Mouse (Mus musculus) layer of hippocampus, adult 9-10 months (tissue): ENCODE results near the gene Atp1a4.
"Not testable (repeated sequence)": the region's sequence is repeated elsewhere in the genome, so short reads cannot be mapped to it uniquely, and the experiment has no call there.

Experiments used
- DNase-seq: peaks from one replicate; pipeline ENCODE4 v3.0.0; 2022; ENCODE audit warnings: low spot score

Gene Atp1a4

DNA sequence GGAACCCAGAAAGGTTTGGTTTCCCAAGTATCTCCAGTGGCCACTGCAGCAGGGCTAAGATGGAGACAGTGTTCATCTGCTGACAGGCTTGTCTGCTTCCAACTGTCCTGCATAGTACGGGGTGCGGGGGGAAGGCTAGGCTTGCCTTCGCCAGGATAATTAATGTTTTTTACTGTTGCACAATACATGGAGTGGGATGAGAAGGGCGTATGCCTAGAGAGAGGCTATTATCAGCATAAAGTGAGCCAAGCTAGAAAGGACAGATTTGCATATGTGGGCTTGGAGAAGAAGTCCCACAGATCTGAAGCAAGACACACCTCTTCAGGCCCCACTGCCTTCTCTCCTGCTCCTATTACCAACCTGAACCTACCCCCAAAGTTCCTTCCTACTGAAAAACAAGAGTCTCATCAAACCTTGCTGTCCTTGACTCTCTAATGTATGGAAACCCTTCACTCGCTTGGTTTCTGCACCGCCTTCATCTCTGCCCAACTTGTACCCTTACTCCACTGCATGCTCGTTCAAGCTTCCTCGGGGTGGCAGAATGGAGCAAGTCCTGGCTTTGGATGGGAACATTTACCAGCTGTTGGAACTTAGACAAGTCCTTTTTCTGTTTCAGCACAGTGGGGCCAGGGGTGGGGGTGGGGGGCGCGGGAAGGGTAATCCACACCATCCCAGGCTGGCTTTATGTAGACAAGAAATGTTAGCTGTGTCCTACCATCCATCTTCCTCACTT lies 23.5 kb upstream of the Atp1a4 start:
- no peak for DNase-seq

DNA sequence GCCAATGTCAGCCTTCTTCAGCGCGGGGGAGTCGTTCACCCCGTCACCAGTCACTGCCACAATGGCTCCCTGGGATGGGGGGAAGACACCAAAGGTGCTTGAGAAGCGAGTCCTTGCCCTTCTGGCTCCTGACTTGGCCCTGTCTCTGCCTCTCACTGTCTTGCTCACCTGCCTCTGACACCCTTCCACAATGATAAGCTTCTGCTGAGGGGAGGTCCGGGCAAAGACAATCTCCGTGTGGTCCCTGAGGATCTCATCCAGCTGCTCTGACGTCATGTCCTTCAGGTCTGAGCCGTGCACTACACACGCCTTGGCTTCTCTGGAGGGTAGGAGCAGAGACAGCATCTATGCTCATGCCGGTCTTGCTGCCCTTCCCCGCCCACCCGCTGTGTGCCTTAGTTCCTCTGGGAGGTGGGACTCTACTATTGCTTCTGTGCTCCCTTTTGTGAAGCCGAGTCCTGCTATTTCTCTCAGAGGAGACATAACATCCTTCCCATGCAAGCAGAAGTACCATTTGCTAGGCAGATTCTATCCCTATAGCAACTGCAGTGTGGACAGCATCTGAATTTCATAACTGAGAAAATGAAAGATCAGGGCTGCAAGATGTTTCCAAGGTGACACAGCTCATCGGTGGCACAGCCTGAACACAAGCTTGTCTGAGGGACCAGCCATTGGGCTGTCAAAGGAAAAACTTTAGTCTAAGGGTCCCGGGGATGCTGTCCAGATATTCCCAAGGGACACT lies 21.7 kb upstream of the Atp1a4 start:
- DNase-seq: no peak

DNA sequence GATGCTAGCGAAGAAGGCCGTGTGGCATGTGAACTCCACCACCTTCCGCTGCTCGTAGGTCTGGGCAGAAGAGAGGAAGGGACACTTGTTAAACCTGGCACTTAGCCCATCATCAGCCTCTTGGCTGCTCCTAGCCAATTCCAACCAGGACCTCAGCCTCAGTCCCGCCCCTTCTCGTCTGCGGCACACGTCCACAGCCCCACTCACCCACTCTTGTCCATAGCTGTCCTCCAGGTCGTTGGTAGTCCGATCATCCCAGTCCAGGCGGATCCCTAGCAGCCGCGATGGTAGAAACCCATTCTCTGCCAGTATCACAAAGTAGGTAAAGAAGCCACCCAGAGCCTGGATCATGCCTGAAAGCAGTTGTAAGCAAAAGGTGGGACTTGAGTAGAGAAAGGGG lies 20.1 kb upstream of the Atp1a4 start:
- DNase-seq: no peak

DNA sequence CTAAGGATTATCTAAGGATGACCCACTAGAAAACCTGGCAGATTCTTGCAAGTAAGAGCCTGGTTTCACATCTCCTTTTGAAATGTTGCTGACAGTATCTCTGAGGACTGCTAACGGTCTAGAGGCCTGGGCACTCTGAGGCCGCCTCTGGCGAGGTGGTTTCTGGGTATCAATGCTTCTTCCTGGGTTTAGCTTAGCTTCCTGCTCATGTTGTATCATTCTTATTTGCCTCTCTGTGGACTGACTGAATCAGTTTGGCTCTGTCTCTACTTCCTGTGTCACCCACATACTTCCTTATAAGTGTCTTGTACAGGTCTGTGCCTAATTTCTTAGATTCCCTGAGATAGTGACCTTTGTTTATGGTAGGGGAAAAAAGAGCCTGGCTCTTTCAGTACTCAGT lies 19.0 kb upstream of the Atp1a4 start:
- no peak for DNase-seq

DNA sequence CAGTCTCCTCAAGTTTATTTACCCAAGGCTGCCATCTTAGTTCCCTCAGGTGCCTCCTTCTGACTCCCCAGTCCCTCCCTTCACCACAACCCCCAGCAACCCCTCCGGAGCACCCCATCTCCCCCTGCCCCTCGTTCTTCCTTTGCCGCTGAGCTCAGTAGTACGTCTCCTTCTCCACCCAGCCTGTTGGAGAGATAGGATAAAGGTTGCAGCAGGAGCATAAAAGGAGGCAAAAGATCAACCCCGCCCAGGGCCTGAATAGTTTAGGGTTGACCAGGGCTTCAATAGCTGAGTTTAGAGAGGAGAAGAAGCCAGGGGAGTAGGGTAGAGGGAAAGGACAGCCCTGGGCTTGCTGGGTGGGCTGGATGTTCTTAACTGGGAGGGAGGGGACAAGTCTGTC lies 16.3 kb upstream of the Atp1a4 start:
- no peak for DNase-seq

DNA sequence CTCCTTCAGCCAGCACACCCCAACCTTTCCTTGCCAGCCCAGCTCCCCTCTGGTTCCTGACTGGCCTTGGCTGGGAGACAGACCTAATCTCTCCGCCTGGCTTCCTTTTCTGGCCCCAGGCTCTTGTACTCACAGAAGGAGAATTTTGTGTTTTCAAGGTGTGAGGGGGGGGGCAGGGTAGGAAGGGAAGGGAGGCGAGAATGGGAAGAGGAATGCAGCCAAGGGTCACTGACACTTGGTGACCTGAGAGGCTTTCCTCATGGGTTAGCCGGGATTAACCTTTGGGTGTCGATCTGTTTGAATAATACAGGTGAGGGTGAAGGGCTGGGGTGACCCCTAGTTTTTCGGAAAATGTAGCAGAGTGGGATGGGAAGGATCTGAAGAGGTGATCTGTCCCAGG lies 15.9 kb upstream of the Atp1a4 start:
- no peak for DNase-seq

DNA sequence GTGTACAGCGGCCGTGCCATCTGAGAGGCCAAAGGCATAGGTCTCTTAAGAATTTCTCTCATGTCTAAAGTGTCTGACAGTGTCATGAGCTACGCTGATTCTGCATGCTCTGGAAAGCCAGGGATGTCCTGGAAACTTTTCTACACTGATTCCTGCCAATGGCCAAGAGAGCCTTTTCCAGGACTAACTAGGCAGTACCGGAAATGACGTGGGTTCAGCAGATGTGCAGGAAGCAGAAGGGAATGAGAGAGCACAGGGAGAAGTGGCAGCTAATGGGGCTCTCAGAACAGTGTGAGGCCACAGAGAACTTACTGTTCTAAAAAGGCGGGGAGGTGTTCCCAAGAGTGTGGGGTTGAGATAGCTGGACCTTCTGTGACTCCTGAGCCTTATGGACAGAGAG lies 15.2 kb upstream of the Atp1a4 start:
- no peak for DNase-seq

DNA sequence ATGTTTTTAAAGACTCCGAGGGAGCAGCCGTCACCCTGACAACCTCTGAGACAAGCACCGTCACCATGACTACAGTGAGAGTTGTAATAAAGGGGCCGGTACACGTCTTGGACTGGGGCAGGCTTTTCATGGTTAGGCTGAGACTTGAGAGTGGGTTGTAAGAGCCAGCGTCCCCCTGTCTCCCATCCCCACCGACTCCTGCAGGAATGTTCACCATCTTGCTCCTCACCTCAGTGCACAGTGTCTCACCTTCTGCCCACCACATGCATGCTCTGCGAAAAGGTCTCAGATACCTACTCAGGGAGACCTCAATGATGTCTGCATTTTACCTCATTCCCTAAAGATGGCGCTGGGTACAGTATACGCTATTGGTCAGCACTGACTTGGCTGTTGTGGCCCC lies 13.6 kb upstream of the Atp1a4 start:
- DNase-seq: no peak

DNA sequence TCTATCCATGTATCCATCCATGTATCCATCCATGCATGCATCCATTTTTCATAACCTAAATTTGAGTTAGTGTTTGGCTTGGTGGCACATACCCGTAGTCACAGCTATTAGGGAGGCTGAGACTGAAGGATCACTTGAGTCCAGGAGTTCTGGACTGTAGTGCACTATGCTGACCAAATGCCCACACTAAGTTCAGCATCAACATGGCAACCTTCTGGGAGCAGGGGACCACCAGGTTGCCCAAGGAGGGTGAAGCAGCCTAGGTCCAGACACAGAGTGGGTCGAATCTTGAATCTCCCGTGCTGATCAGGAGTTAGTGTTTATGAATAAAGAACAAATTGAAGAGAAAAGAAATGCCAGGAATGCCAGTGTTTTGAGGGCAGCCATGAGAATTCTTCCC lies 13.0 kb upstream of the Atp1a4 start:
- DNase-seq: no peak

DNA sequence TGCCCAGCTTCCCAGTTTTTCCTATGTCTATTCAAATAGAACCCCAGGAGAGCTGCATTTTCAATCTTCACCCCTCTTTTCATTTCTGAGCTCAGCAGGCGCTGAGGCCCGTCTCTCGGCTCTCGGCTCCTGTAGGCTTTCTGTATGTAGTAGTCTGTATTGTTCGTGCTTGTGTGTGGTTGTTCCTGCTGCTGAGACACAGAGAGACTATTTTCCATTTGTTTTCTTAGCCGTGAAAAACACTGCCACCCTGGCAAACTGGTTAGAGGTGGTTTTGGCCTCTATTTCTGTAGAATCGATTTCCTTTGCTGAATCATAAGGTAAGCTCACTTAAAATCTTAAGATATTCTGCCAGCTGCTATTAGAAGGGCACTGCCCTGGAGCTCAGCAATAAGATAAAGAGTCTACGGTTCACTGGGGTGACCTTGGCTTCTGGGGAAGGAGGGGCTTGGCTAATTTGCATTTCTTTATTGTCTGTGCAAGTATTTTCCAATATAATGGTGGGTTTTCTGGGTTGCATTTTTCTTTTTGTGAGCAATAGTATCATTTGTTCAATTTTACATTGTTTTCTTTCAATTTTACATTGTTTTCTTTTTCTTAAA lies 3.4 kb upstream of the Atp1a4 start, which contains the start of gene Igsf8:
Gene Igsf8, plus strand, starts transcription at position 165 of the 602 bp plus-strand sequence.
- no peak for DNase-seq

DNA sequence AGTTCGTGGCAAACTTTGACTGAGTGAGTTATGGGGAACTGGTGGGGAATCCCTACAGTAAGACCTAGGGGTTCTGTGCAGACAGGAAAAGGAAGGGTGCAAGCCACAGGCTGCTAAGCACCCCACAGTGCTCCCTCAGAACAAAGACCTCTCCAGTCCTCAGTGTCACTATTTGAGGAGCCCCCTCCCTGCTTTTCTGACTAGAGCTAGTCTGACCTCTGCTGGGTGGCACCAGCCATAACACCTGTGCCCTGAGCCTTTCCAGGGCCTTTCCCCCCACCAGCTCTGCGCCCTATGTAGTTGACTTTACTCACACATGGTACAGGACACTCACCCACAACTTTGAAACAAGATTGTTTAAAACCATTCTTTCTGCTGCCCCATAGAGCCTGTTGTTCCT lies 10.5 kb downstream of the Atp1a4 start:
- no peak for DNase-seq

DNA sequence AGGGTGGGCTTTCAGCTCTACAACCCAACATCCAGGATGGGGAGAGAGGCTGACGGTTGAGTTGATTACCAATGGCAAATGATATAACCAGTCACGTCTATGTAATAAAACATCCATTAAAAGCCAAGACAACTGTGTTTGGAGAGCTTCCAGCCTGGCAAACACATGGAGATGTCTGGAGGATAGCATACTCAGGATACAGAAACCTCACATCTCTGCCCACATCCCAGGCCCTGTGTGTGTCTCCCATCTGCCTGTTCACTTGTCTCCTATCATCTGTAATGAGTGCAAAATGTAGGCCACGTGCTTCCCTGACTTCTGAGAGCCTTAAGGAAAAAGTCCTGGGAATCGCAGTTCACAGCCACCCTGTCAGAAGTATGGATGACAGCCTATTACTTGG lies 11.0 kb downstream of the Atp1a4 start:
- peak; percentile 27 for DNase-seq

DNA sequence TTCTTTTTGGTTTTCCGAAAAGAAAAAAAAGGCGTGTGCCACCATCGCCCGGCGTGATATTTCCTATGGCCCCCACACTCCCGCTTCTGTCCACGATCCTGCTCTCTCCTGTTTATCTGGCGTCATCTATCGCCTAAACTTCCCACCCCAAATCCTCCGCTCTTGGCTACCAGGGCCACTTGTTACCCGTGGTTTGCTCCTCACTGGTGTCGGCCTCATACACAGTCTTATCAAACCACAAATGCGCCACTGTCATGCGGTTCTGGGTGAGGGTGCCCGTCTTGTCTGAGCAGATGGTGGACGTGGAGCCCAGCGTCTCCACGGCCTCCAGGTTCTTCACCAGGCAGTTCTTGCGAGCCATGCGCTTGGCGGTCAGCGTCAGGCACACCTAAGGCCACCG lies 13.6 kb downstream of the Atp1a4 start:
- DNase-seq: not testable (repeated sequence)

DNA sequence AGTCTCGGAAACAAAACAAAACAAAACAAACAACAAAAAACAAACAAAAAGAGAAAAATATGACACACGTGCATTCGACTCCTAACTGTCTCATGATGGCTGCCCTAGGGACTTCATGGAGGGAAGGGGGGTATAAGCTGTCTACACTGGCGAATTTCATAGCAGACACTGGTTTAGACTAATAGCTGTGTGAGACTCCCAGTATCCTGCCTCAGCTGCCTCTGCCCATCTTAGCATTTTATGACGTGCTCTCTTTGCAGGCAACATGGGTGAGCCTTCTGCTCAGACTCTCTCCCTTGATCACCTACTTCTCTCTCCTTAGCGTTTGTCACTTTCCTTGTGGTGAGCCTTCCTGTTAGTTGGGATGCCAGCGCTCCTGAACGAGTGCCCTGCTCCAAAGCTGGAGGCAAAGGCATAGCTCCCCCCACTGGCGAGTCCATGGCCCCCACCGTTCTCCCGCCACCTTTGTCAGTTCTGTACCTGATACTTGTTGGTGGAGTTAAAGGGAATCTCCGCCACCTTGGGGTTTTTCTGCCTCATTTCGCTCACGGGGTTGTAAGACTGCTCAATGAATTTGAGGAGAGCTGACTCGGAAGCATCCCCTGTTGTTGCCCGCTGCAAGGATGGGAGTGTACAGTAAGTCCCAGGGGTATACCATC lies 14.5 kb downstream of the Atp1a4 start:
- DNase-seq: no peak

DNA sequence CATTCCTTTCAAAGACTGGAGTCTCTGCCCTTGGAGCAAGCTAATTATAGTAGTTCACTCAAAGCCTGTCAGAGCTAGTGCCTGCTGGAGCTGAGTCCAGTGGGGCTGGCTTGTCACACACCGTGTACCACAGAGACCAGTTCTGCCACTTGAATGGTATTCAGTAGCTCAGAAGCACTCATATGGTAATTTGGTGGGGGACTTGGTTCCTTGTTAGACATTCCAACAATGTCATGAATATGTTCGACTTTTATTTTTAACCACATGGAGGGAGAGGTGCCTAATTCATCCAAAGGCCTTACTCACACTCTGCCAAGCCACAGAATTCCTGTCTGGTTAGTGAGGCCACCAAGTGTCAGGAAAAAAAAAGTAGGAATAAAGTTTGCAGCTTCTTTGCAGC lies 15.8 kb downstream of the Atp1a4 start:
- no peak for DNase-seq

DNA sequence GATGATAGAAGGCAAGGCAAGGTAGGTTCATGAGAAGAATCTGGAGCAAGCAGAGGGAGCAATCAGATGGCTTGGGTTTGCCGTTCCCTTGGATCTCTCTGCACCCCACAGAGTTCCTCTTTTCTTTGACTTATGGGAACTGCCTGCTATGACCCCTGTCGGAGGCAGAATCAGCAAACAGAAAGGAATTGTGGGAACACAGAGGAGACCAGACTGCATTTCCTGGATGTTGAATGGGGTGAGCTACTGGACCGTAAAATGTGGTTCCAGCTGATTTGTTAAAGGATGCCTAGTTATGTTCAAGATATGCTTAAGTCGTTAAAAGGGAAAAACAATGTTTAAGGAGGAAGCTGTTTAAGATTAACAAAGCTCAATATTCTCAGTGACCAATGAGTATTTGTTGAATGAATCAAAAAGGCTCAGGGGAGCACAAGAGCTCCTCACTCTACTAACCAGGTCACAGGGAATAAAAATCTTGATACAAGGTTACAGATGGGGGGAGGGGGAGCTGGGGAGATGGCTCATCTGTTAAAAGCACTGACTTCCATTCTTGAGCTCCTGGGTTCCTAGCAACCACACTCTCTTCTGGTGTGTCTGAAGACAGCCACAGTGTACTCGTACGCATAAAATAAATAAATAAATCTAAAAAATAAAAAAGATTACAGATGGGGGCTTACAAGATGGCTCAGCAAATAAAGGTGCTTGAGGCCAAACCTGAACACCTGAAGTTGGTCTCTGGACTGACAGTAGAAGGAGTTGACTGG lies 17.1 kb downstream of the Atp1a4 start:
- DNase-seq: no peak

DNA sequence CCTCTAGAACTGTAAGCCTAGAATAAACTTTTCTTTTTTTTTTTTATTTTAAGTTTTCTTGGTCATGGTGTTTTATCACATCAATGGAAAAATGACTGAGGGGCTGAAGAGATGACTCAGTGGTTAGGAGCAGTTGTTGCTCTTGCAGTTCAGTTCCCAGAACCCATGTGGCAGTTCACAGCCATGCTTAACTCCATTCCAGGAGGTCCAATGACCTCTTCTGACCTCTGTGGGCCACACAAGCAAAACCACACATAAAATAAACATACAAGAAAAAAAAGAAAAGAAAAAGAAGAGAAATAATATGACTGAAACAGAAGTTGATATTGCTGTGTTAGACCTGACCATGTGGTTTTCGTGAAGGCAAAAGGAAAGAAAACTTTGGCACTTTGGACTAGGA lies 29.0 kb downstream of the Atp1a4 start:
- no peak for DNase-seq

DNA sequence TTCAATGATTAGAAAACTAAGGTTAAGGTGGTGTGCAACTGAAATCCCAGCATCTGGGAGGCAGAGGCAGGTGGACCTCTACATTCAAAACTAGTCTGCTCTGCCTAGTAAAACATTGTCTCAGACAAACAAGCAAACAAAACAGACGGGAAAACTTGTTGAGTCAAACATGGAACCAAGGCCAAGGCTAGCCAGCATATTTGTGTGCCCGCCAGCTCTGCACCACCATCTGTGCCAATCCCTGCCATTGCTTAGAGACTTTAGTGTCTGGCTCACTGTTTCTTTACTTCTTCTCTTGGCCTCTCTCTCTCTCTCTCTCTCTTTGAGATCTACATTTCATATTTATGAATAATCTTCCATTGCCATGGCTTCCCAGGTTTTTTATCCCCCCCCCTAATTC lies 30.0 kb downstream of the Atp1a4 start:
- DNase-seq: no peak

DNA sequence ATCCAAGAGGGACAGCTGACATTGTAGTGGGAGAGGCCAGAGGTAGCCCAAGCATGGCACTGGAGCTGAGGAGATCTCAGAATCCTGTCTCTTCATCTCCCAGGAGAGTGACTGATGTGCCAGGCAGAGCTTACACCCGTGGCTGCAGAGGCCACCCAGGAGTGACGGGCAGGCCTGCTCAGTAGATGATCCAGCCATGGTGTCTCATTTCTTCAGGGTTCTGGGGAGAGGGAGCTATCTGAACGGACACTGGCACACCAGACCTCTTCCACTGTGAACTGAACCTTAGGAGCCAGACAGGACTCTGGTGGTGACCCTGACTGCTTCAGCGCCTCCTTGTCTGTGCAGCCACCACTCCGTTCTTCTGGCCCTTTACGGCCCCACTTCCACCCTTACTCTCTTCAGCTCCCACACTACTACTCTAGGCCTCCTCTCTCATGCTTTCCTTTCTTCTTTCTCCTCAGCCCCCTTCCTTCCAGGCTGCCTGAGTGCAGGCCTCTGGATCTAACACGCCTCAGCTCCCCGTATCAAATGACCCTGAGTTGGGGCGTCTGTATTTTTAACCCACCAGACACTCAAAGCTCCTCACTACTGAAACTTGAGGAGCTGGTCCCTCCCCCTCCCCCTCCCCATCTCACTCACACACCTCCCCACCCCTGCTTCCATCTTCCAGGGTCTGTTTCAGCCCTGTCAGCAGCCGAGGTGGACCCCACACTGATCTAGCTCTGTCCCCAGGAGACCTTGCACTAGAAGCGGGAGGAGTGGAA lies 36.7 kb downstream of the Atp1a4 start:
- no peak for DNase-seq

DNA sequence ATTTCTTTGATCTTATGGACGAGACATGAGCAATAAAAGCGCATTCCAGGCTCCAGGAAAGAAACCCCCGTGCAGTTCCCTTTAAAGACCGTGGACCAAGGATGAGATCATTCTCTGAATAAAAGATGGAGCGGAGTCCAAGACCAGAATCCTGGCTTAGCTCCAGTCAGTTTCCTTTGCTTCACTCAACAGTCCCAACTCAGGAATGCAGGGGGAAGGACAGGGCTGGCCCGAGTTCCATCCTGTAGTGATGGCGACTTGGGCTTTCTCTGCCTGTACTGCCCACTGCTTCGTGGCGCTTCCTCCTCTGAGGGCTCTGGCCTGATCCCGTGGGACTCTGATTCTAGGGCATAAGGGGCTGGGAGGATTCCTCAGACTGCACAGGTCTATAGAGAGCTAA lies 37.8 kb downstream of the Atp1a4 start:
- no peak for DNase-seq
